Mouse (Mus musculus) MEL (cell line): ENCODE data around the gene Clec3b. TPM values are rescaled to one million over a fixed set of nuclear protein-coding genes. Genes with fewer than 3 reads are reported as not detected.

Experiments
- DNase-seq: peaks from one replicate; pipeline ENCODE4 v3.0.0; 2011; ENCODE audit warnings: low read depth, low spot score
- H3K27ac ChIP-seq: 2 replicates; pipeline ENCODE4 v1.5.1; 2012; ENCODE audit warnings: low read depth, mild to moderate bottlenecking, control low read depth, low read length, moderate library complexity; ENCODE audit not compliant: control insufficient read depth
- H3K27me3 ChIP-seq, 2 experiments: fragments of 150-350 bp in 1 of 2; sonication (generic) in 1 of 2; 2 replicates each; pipeline ENCODE4 v1.6.1; 2012; ENCODE audit warnings: low read length in 2 of 2, mild to moderate bottlenecking in 2 of 2, improper control_type of control experiment in 1 of 2, moderate library complexity in 1 of 2; ENCODE audit not compliant: insufficient read depth in 2 of 2, control insufficient read depth in 1 of 2
- H3K36me3 ChIP-seq, 2 experiments: 2 replicates each; pipeline ENCODE4 v1.6.1; 2012 to 2014; ENCODE audit warnings: low read length in 2 of 2, improper control_type of control experiment in 1 of 2, inconsistent platforms in 1 of 2, mild to moderate bottlenecking in 1 of 2; ENCODE audit not compliant: insufficient read depth in 2 of 2, control insufficient read depth in 1 of 2
- H3K4me1 ChIP-seq, 2 experiments: fragments of 150-350 bp in 1 of 2; sonication (generic) in 1 of 2; 2 replicates each; pipeline ENCODE4 v1.6.1; 2012; ENCODE audit warnings: low read length in 2 of 2, improper control_type of control experiment in 1 of 2, mild to moderate bottlenecking in 1 of 2; ENCODE audit not compliant: insufficient read depth in 2 of 2, control insufficient read depth in 1 of 2
- H3K4me3 ChIP-seq, 2 experiments: fragments of 150-350 bp in 1 of 2; sonication (generic) in 1 of 2; 2 replicates each; pipeline ENCODE4 v1.5.1; 2012; ENCODE audit warnings: low read depth in 2 of 2, low read length in 2 of 2, mild to moderate bottlenecking in 2 of 2, moderate library complexity in 2 of 2, control low read depth in 1 of 2, improper control_type of control experiment in 1 of 2; ENCODE audit not compliant: control insufficient read depth in 1 of 2, insufficient read depth in 1 of 2
- H3K79me2 ChIP-seq: 2 replicates; pipeline ENCODE4 v1.6.1; 2012; ENCODE audit warnings: mild to moderate bottlenecking, low read length, moderate library complexity; ENCODE audit not compliant: control insufficient read depth, poor library complexity, insufficient read depth
- H3K9ac ChIP-seq: 2 replicates; pipeline ENCODE4 v1.6.1; 2012; ENCODE audit warnings: low read depth, mild to moderate bottlenecking, control low read depth, low read length, moderate library complexity; ENCODE audit not compliant: control insufficient read depth, poor library complexity, severe bottlenecking
- H3K9me3 ChIP-seq: fragments of 150-350 bp; sonication (generic); replicated peaks from 2 replicates; pipeline ENCODE4 v1.6.1; 2012; ENCODE audit warnings: mild to moderate bottlenecking, low read length, improper control_type of control experiment, moderate library complexity; ENCODE audit not compliant: insufficient read depth
- CHD1 ChIP-seq: IDR thresholded peaks from 2 replicates; pipeline ENCODE4 v1.6.1; 2012; ENCODE audit warnings: low read depth, mild to moderate bottlenecking, inconsistent platforms, low read length, improper control_type of control experiment
- CTCF ChIP-seq, 3 experiments: IDR thresholded peaks in 2 of 3; conservative IDR thresholded peaks in 1 of 3; 2 replicates each; pipeline ENCODE4 v1.5.1; 2011 to 2012; ENCODE audit warnings: low read length in 3 of 3, low read depth in 2 of 3, mild to moderate bottlenecking in 2 of 3, improper control_type of control experiment in 1 of 3, inconsistent platforms in 1 of 3, mixed read lengths in 1 of 3, moderate library complexity in 1 of 3; ENCODE audit not compliant: control insufficient read depth in 1 of 3, insufficient read depth in 1 of 3, poor library complexity in 1 of 3, severe bottlenecking in 1 of 3
- E2F4 ChIP-seq: IDR thresholded peaks from 2 replicates; pipeline ENCODE4 v1.6.1; 2011; ENCODE audit warnings: low read depth, low read length, improper control_type of control experiment, borderline replicate concordance
- EP300 ChIP-seq, 2 experiments: IDR thresholded peaks; 2 replicates each; pipeline ENCODE4 v1.6.1; 2011; ENCODE audit warnings: improper control_type of control experiment in 2 of 2, low read length in 2 of 2, low read depth in 1 of 2, mild to moderate bottlenecking in 1 of 2
- GABPA ChIP-seq: IDR thresholded peaks from 2 replicates; pipeline ENCODE4 v1.6.1; 2012; ENCODE audit warnings: low read depth, mild to moderate bottlenecking, inconsistent platforms, low read length, improper control_type of control experiment, moderate library complexity
- KAT2A ChIP-seq: conservative IDR thresholded peaks from 2 replicates; pipeline ENCODE4 v1.6.1; 2012; ENCODE audit warnings: low read depth, low read length, improper control_type of control experiment, inconsistent platforms
- MAX ChIP-seq: IDR thresholded peaks from 2 replicates; pipeline ENCODE4 v1.6.1; 2011; ENCODE audit warnings: low read length, improper control_type of control experiment
- MAZ ChIP-seq: IDR thresholded peaks from 2 replicates; pipeline ENCODE4 v1.6.1; 2012; ENCODE audit warnings: low read depth, mild to moderate bottlenecking, inconsistent platforms, low read length, improper control_type of control experiment
- MYC ChIP-seq: IDR thresholded peaks from 2 replicates; pipeline ENCODE4 v1.6.1; 2011; ENCODE audit warnings: low read depth, mild to moderate bottlenecking, low read length, improper control_type of control experiment, moderate library complexity
- NELFE ChIP-seq: IDR thresholded peaks from 2 replicates; pipeline ENCODE4 v1.6.1; 2011; ENCODE audit warnings: low read depth, low read length, improper control_type of control experiment
- NRF1 ChIP-seq: IDR thresholded peaks from 2 replicates; pipeline ENCODE4 v1.6.1; 2014; ENCODE audit warnings: low read depth, mild to moderate bottlenecking, inconsistent platforms, low read length, improper control_type of control experiment, moderate library complexity; ENCODE audit not compliant: poor library complexity, insufficient read depth, severe bottlenecking
- POLR2A ChIP-seq, 2 experiments: IDR thresholded peaks; 2 replicates each; pipeline ENCODE4 v1.6.1; 2011 to 2012; ENCODE audit warnings: low read length in 2 of 2, mild to moderate bottlenecking in 2 of 2, control low read depth in 1 of 2, improper control_type of control experiment in 1 of 2, low read depth in 1 of 2, moderate library complexity in 1 of 2; ENCODE audit not compliant: control insufficient read depth in 1 of 2, insufficient read depth in 1 of 2, poor library complexity in 1 of 2
- POLR2AphosphoS2 ChIP-seq: IDR thresholded peaks from 2 replicates; pipeline ENCODE4 v1.6.1; 2011; ENCODE audit warnings: low read length, improper control_type of control experiment
- POLR2AphosphoS5 ChIP-seq: IDR thresholded peaks from 2 replicates; pipeline ENCODE4 v1.6.1; 2012; ENCODE audit warnings: low read depth, borderline replicate concordance, mild to moderate bottlenecking, inconsistent platforms, low read length, moderate library complexity, mixed read lengths
- RAD21 ChIP-seq: IDR thresholded peaks from 2 replicates; pipeline ENCODE4 v1.6.1; 2011; ENCODE audit warnings: mild to moderate bottlenecking, low read depth, low read length, improper control_type of control experiment
- SMC3 ChIP-seq: IDR thresholded peaks from 2 replicates; pipeline ENCODE4 v1.6.1; 2011; ENCODE audit warnings: low read depth, low read length, improper control_type of control experiment
- TBP ChIP-seq: IDR thresholded peaks from 2 replicates; pipeline ENCODE4 v1.8.0; 2011; ENCODE audit warnings: low read depth, low read length, improper control_type of control experiment
- USF2 ChIP-seq, 2 experiments: IDR thresholded peaks; 2 replicates each; pipeline ENCODE4 v1.6.1; 2011 to 2012; ENCODE audit warnings: improper control_type of control experiment in 2 of 2, low read length in 2 of 2, borderline replicate concordance in 1 of 2, inconsistent platforms in 1 of 2, low read depth in 1 of 2, mild to moderate bottlenecking in 1 of 2; ENCODE audit not compliant: insufficient read depth in 1 of 2
- ZC3H11A ChIP-seq: IDR thresholded peaks from 2 replicates; pipeline ENCODE4 v1.6.1; 2012; ENCODE audit warnings: low read depth, mild to moderate bottlenecking, inconsistent platforms, low read length, improper control_type of control experiment
- ZKSCAN1 ChIP-seq: IDR thresholded peaks from 2 replicates; pipeline ENCODE4 v1.6.1; 2012; ENCODE audit warnings: low read depth, mild to moderate bottlenecking, inconsistent platforms, low read length, improper control_type of control experiment, moderate library complexity
- ZMIZ1 ChIP-seq: IDR thresholded peaks from 2 replicates; pipeline ENCODE4 v1.6.1; 2012; ENCODE audit warnings: low read depth, mild to moderate bottlenecking, inconsistent platforms, low read length, improper control_type of control experiment, moderate library complexity
- polyA plus RNA-seq, 2 experiments: library from polyadenylated mRNA; stranded (reverse) in 1 of 2; unstranded in 1 of 2; fragments of >175 nt in 1 of 2; fragments of >200 nt in 1 of 2; gene quantifications; 2 replicates each; pipeline versions ENCODE4 v1.2.1 to v1.2.4; 2012; ENCODE audit warnings: low replicate concordance in 2 of 2, low read depth in 1 of 2; ENCODE audit not compliant: insufficient read length in 2 of 2, insufficient read depth in 1 of 2, missing spikeins in 1 of 2
- total RNA-seq: library from RNA; depleted of rRNA; stranded (reverse); fragments of 300-350 nt; gene quantifications from 2 replicates; pipeline ENCODE4 v1.2.3, GENCODE M21; 2012

The Clec3b gene
- total and polyA plus RNA-seq, 3 experiments, result 0.24 TPM; not detected in 2

DNA sequence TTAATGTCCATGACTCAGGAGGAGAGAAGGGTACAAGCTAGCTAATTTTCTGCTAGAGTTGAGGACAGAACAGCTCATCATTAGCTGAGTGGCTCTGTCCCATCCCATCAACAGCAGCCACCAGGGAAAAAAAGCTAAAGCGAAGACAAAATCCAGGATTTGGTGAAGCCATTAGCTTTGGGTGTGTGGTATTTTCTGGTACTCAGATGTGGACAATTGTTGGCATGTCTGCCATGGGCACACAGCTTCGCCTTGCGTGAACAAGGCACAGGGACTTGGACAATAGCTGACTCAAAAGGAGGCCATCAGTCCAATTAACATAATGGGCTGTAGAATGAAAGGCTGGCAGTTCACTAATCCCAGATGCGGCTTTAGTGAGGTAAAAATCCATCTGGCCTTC is 23.6 kb downstream of the Clec3b start:
- Histone ChIP-seq H3K27me3 (no peaks in the 10 kb centered on the region; a peak in 1 of 4 replicates), H3K9me3 (no peaks in the 10 kb centered on the region), H3K4me3 (no peak overlapping the region), H3K4me1 (peaks cover 6 to 23% of the 10 kb centered on the region in 2 experiments), H3K9ac (no peak overlapping the region), H3K36me3 (peaks cover 0 to 15% of the 10 kb centered on the region in 2 experiments; a peak in 2 of 4 replicates), H3K27ac (no peak overlapping the region), H3K79me2 (no peaks in the 10 kb centered on the region)
- TF ChIP-seq POLR2A (IDR thresholded peaks at IDR 0.05; ENCODE audit: control insufficient read depth in 1 of 2, insufficient read depth in 1 of 2, low read depth in 1 of 2, low read length in 2 of 2, poor library complexity in 1 of 2) (no peak), NELFE (no peak), NRF1 (no peak), USF2 (IDR thresholded peaks at IDR 0.05; ENCODE audit: borderline replicate concordance in 1 of 2, insufficient read depth in 1 of 2, low read depth in 1 of 2, low read length in 2 of 2) (no peak), TBP (no peak), E2F4 (no peak), ZMIZ1 (no peak), POLR2AphosphoS5 (no peak), GABPA (no peak), KAT2A (no peak), RAD21 (no peak), EP300 (IDR thresholded peaks at IDR 0.05; ENCODE audit: low read depth in 1 of 2, low read length in 2 of 2) (no peak), MYC (no peak), ZKSCAN1 (no peak), MAX (no peak), MAZ (no peak), CTCF (IDR thresholded peaks at IDR 0.05 in 2 of 3, conservative IDR thresholded peaks at IDR 0.05 in 1 of 3; ENCODE audit: control insufficient read depth in 1 of 3, insufficient read depth in 1 of 3, low read depth in 2 of 3, low read length in 3 of 3, poor library complexity in 1 of 3, severe bottlenecking in 1 of 3) (no peak), SMC3 (no peak), ZC3H11A (no peak), POLR2AphosphoS2 (no peak)
- DNase-seq, result no peak

DNA sequence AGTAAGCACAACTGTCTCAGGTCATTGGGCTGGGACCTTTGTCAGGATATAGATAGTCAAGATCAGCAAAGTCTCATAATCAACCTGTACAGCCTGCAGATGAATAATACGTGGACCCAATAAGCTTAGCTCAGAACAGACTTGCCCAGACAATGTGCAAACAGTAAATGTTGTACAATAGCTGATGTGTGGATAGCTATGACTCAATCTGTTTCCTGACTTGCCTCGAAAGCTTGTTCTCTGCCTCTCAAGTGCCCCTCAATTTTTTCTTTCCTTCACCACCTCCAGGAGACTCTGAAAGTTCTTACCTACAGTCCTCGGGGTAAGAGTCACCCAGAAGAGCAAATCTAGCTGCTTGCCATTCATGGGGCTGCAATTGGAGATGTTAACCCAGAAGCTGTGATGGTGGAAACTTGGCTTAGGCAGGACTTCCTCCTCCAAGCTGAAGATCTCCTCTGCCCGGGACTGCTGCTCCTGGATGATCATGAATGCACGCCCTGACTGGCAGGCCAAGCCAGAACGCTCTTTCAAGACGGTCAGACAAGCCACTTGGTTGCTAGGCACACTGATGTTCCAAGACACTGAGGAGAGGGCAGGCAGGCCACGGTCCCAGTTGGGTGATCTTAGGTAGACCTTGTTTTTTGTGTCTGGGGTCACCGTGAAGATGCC is 26.8 kb downstream of the Clec3b start:
- DNase-seq, result no peak
- H3K27ac ChIP-seq, result no peak overlapping the region
- TF ChIP-seq RAD21 (no peak), CHD1 (no peak)
- peaks cover 6 to 23% of the 10 kb centered on the region in 2 experiments for H3K4me1 ChIP-seq
- no peak overlapping the region for H3K9ac ChIP-seq
- H3K79me2 ChIP-seq, result no peaks in the 10 kb centered on the region
- H3K27me3 ChIP-seq, result no peaks in the 10 kb centered on the region
- peaks cover 0 to 15% of the 10 kb centered on the region in 2 experiments; a peak in 2 of 4 replicates for H3K36me3 ChIP-seq
- no peak overlapping the region for H3K4me3 ChIP-seq
- H3K9me3 ChIP-seq, result no peaks in the 10 kb centered on the region
